Mouse (Mus musculus) WW6 (cell line): Measurements from ENCODE around the gene Gpr153.
A peak's percentile ranks its signal among the peaks of the same experiment; 100 is the strongest.
"Not testable (repeated sequence)": the region's sequence is repeated elsewhere in the genome, so short reads cannot be mapped to it uniquely, and the experiment has no call there.

Experiments used
- DNase-seq: peaks from one replicate; pipeline ENCODE4 v3.0.0-alpha.2; 2013; ENCODE audit warnings: low read depth, low spot score

Gene Gpr153

GRCm38 (mm10) chr4:152273621-152274236, at the start of gene Gpr153:
Gene Gpr153, plus strand, starts transcription at chr4:152274232.
- no peak for DNase-seq

GRCm38 (mm10) chr4:152226901-152227486, 47.0 kb upstream of the Gpr153 start:
- no peak for DNase-seq

- no peak for DNase-seq
These were observed 46.1 kb upstream of the Gpr153 start for GRCm38 (mm10) chr4:152227749-152228527.

GRCm38 (mm10) chr4:152230331-152230730, 43.7 kb upstream of the Gpr153 start:
- DNase-seq, result not testable (repeated sequence)

GRCm38 (mm10) chr4:152231326-152231725, 42.7 kb upstream of the Gpr153 start:
- no peak for DNase-seq

GRCm38 (mm10) chr4:152232411-152232903, 41.6 kb upstream of the Gpr153 start:
- DNase-seq, result no peak

GRCm38 (mm10) chr4:152239974-152240373, 34.1 kb upstream of the Gpr153 start:
- no peak for DNase-seq

GRCm38 (mm10) chr4:152243241-152243891, 30.7 kb upstream of the Gpr153 start:
- no peak for DNase-seq

GRCm38 (mm10) chr4:152243969-152244368, 30.1 kb upstream of the Gpr153 start:
- DNase-seq, result no peak

- no peak for DNase-seq
These were observed 29.2 kb upstream of the Gpr153 start for GRCm38 (mm10) chr4:152244545-152245522.

- no peak for DNase-seq
These were observed 28.0 kb upstream of the Gpr153 start for GRCm38 (mm10) chr4:152246011-152246410.

GRCm38 (mm10) chr4:152247195-152247594, 26.8 kb upstream of the Gpr153 start:
- DNase-seq, result no peak

GRCm38 (mm10) chr4:152250615-152251014, 23.4 kb upstream of the Gpr153 start:
- no peak for DNase-seq

- DNase-seq, result no peak
These were observed 20.8 kb upstream of the Gpr153 start for GRCm38 (mm10) chr4:152253183-152253759.

- no peak for DNase-seq
These were observed 17.0 kb upstream of the Gpr153 start for GRCm38 (mm10) chr4:152257070-152257469.

GRCm38 (mm10) chr4:152260451-152260850, 13.6 kb upstream of the Gpr153 start:
- DNase-seq, result no peak

GRCm38 (mm10) chr4:152262187-152262586, 11.8 kb upstream of the Gpr153 start:
- no peak for DNase-seq

- DNase-seq, result no peak
These were observed 10.9 kb upstream of the Gpr153 start for GRCm38 (mm10) chr4:152263089-152263488.

GRCm38 (mm10) chr4:152263512-152264176, 10.4 kb upstream of the Gpr153 start:
- DNase-seq, result peak; percentile 49

- DNase-seq, result no peak
These were observed 9.9 kb upstream of the Gpr153 start for GRCm38 (mm10) chr4:152264177-152264530.
